Mouse (Mus musculus): Measurements from ENCODE around the gene Ugt1a9.

DNA sequence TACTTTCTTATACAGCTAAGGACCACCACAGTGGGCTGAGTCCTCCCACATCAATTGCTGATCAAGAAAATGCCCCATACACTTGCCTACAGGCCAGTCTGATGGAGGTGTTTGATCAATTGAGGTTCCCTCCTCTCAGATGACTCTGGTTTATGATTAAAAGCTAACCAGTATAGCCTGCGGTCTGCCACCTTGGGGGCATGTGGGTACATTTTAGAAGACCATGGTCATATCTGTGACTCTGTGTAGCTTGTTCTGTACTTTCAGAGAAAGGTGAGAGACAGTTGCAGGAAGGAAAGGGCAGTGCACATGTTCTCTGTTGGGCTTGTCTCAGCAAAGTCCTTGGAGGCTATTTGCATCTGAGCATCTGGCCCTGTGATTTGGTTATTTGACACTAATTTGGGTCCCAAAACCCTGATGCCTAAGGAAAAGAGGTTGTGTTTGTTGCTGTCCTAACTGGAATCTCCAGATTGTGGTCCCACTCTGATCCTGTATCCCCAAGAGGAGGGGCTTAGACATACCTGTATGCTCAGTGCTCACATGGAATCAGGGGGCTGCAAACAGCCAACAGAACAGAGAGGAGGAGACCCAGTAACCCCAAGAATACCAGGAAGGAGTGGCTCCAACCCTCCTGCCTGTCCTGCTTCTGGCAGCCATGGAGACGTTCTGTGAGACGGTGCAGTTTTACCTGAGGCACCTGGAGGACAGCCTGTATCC, 162.2 kb downstream of the Ugt1a9 start:
- no peak for TF ChIP-seq CTCF (IDR thresholded peaks at IDR 0.05; ENCODE audit: extremely low read depth, insufficient read depth, low read length)
- TF ChIP-seq POLR2A (IDR thresholded peaks at IDR 0.05; ENCODE audit: extremely low read depth, insufficient read depth, low read length) = no peak

Measured in cortical plate, adult 2 months (tissue).